Mouse (Mus musculus) stomach, postnatal 0 days (tissue): ENCODE results near the gene C2.

ENCODE experiments used
- CTCF ChIP-seq: IDR thresholded peaks from 2 replicates; pipeline ENCODE4 v1.5.1; 2016; ENCODE audit warnings: antibody characterized with exemption, low read depth, mild to moderate bottlenecking, moderate library complexity
- EP300 ChIP-seq: optimal IDR thresholded peaks from 2 replicates; pipeline ENCODE3; 2016; ENCODE audit warnings: antibody characterized with exemption

- TF ChIP-seq CTCF = no peak
- TF ChIP-seq EP300 = no peak
Measured at GRCm38 (mm10) chr17:34862416-34863081, 35.5 kb downstream of the C2 start, which contains the start of gene Cfb.
